8 mouse cellular contexts compared by ENCODE assay signal in genomic region chr3:88503505-88503863, GRCm38 (mm10). TPM values are rescaled to one million over a fixed set of nuclear protein-coding genes. Genes with fewer than 3 reads are reported as not detected.
DNase-seq lines count a peak whose midpoint lies in the region; ATAC-seq lines count a peak whose summit lies in the region.

No protein-coding gene starts in this region.

- no peaks in the 10 kb centered on the region for H3K36me3 ChIP-seq in neural tube, embryonic 11.5 days (ENCODE audit: control insufficient read depth, insufficient read depth, low read length)
- no peaks in the 10 kb centered on the region for H3K36me3 ChIP-seq in embryonic facial prominence, embryonic 11.5 days (replicated peaks; ENCODE audit: control insufficient read depth, insufficient read depth, low read depth, low read length)
- no peaks in the 10 kb centered on the region for H3K36me3 ChIP-seq in hindbrain, embryonic 12.5 days

- 17% methylated on average over 4 of the region's 4 CpGs for WGBS in neural tube, embryonic 11.5 days
- WGBS in embryonic facial prominence, embryonic 11.5 days = 12% methylated on average over 4 of the region's 4 CpGs
- WGBS in hindbrain, embryonic 12.5 days = 22% methylated on average over 4 of the region's 4 CpGs

- ATAC-seq in neural tube, embryonic 11.5 days (ENCODE audit: insufficient read depth, low FRiP score, low TSS enrichment) = 0 out of 2 replicates have a peak, but pooled peaks have one; percentile 32
- ATAC-seq in embryonic facial prominence, embryonic 11.5 days (replicated peaks; ENCODE audit: insufficient number of reproducible peaks, low FRiP score, low TSS enrichment, low read depth) = no peak
- ATAC-seq in hindbrain, embryonic 12.5 days (ENCODE audit: low FRiP score) = 0 out of 2 replicates have a peak, but pooled peaks have one; percentile 7

- DNase-seq in neural tube, embryonic 11.5 days (ENCODE audit: low spot score) = no peak
- no peak for DNase-seq in neural tube, embryonic 10.5 days (ENCODE audit: extremely low spot score, low spot score)
- no peak for DNase-seq in embryonic facial prominence, embryonic 11.5 days (ENCODE audit: low spot score)
- peak; percentile 64 for DNase-seq in lung, postnatal 36 days
- DNase-seq in adipocyte (ENCODE audit: low spot score) = no peak
- DNase-seq in frontal cortex, postnatal 36 days (ENCODE audit: low spot score in 2 of 2) = no peak
- DNase-seq in right cerebral cortex, postnatal 14 days = no peak

- no peak overlapping the region for H3K4me3 ChIP-seq in neural tube, embryonic 11.5 days (ENCODE audit: low read depth, low read length)
- peak overlapping the region; percentile 60 for H3K4me3 ChIP-seq in embryonic facial prominence, embryonic 11.5 days (ENCODE audit: low read depth, low read length)
- H3K4me3 ChIP-seq in hindbrain, embryonic 12.5 days = peak overlapping the region; percentile 65

- H3K27ac ChIP-seq in neural tube, embryonic 11.5 days (ENCODE audit: low read depth, low read length) = no peak overlapping the region
- peak overlapping the region; percentile 13; the same call in 1 of the 2 replicates for H3K27ac ChIP-seq in embryonic facial prominence, embryonic 11.5 days (replicated peaks; ENCODE audit: low read depth, low read length)
- peak overlapping the region; percentile 57; the same call in 1 of the 2 replicates for H3K27ac ChIP-seq in hindbrain, embryonic 12.5 days

- H3K9ac ChIP-seq in neural tube, embryonic 11.5 days (ENCODE audit: low read length) = no peak overlapping the region
- peak overlapping the region; percentile 56; the same call in 1 of the 2 replicates for H3K9ac ChIP-seq in embryonic facial prominence, embryonic 11.5 days (replicated peaks; ENCODE audit: low read length)
- H3K9ac ChIP-seq in hindbrain, embryonic 12.5 days = no peak overlapping the region; the same call in 1 of the 2 replicates

- no peak overlapping the region for H3K4me2 ChIP-seq in neural tube, embryonic 11.5 days (ENCODE audit: low read depth)
- peak overlapping the region; percentile 100 for H3K4me2 ChIP-seq in embryonic facial prominence, embryonic 11.5 days (ENCODE audit: low read depth, low read length)
- H3K4me2 ChIP-seq in hindbrain, embryonic 12.5 days (replicated peaks) = peak overlapping the region; percentile 99

- H3K9me3 ChIP-seq in neural tube, embryonic 11.5 days (ENCODE audit: control insufficient read depth, low read length) = no peaks in the 10 kb centered on the region
- no peaks in the 10 kb centered on the region for H3K9me3 ChIP-seq in embryonic facial prominence, embryonic 11.5 days (replicated peaks; ENCODE audit: control insufficient read depth, low read length)
- H3K9me3 ChIP-seq in hindbrain, embryonic 12.5 days (replicated peaks) = no peaks in the 10 kb centered on the region

- peaks cover 20% of the 10 kb centered on the region for H3K27me3 ChIP-seq in neural tube, embryonic 11.5 days (ENCODE audit: control insufficient read depth, insufficient read depth, low read length)
- 0 out of 2 replicates have a peak, but pooled peaks cover 3% of the 10 kb centered on the region for H3K27me3 ChIP-seq in embryonic facial prominence, embryonic 11.5 days (ENCODE audit: control insufficient read depth, insufficient read depth, low read length)
- H3K27me3 ChIP-seq in hindbrain, embryonic 12.5 days = peaks cover 36% of the 10 kb centered on the region

- H3K4me1 ChIP-seq in neural tube, embryonic 11.5 days (ENCODE audit: control insufficient read depth, insufficient read depth, low read length) = no peaks in the 10 kb centered on the region
- H3K4me1 ChIP-seq in embryonic facial prominence, embryonic 11.5 days (ENCODE audit: control insufficient read depth, insufficient read depth, low read length) = peaks cover 8% of the 10 kb centered on the region; the same call in 1 of the 2 replicates
- peaks cover 28% of the 10 kb centered on the region for H3K4me1 ChIP-seq in hindbrain, embryonic 12.5 days

RNA-seq across cellular contexts. Expression of gene Lmna, which starts 6.3 kb away (rescaled TPM):
- polyA plus RNA-seq in neural tube, embryonic 11.5 days (2014; fragmentation: Nextera tagmentation; extraction: Ambion mirVana) = 16.1 and 17.4 TPM in 2 replicates
- polyA plus RNA-seq in embryonic facial prominence, embryonic 11.5 days (2014; fragmentation: Nextera tagmentation; extraction: Ambion mirVana) = 28.7 and 30.5 TPM in 2 replicates
- polyA plus RNA-seq in hindbrain, embryonic 12.5 days (2016; fragmentation: Nextera tagmentation; extraction: Ambion mirVana) = 48.9 and 61.6 TPM in 2 replicates

RNA-seq across cellular contexts. Expression of gene Mex3a, which starts 28.7 kb away (rescaled TPM):
- polyA plus RNA-seq in neural tube, embryonic 11.5 days (2014; fragmentation: Nextera tagmentation; extraction: Ambion mirVana) = 42.0 and 43.6 TPM in 2 replicates
- polyA plus RNA-seq in embryonic facial prominence, embryonic 11.5 days (2014; fragmentation: Nextera tagmentation; extraction: Ambion mirVana) = 40.1 and 41.0 TPM in 2 replicates
- 44.2 and 44.5 TPM in 2 replicates for polyA plus RNA-seq in hindbrain, embryonic 12.5 days (2016; fragmentation: Nextera tagmentation; extraction: Ambion mirVana)

RNA-seq across cellular contexts. Expression of gene Sema4a, which starts 42.5 kb away (rescaled TPM):
- 5.8 and 6.1 TPM in 2 replicates for polyA plus RNA-seq in neural tube, embryonic 11.5 days (2014; fragmentation: Nextera tagmentation; extraction: Ambion mirVana)
- polyA plus RNA-seq in embryonic facial prominence, embryonic 11.5 days (2014; fragmentation: Nextera tagmentation; extraction: Ambion mirVana) = 5.3 and 6.5 TPM in 2 replicates
- polyA plus RNA-seq in hindbrain, embryonic 12.5 days (2016; fragmentation: Nextera tagmentation; extraction: Ambion mirVana) = 17.1 and 18.4 TPM in 2 replicates

RNA-seq across cellular contexts. Expression of gene Rab25, which starts 44.6 kb away (rescaled TPM):
- polyA plus RNA-seq in neural tube, embryonic 11.5 days (2014; fragmentation: Nextera tagmentation; extraction: Ambion mirVana) = 0.70 and 0.78 TPM in 2 replicates
- 3.7 and 4.0 TPM in 2 replicates for polyA plus RNA-seq in embryonic facial prominence, embryonic 11.5 days (2014; fragmentation: Nextera tagmentation; extraction: Ambion mirVana)
- 1.5 and 2.4 TPM in 2 replicates for polyA plus RNA-seq in hindbrain, embryonic 12.5 days (2016; fragmentation: Nextera tagmentation; extraction: Ambion mirVana)

RNA-seq across cellular contexts. Expression of gene Lamtor2, which starts 49.4 kb away (rescaled TPM):
- polyA plus RNA-seq in neural tube, embryonic 11.5 days (2014; fragmentation: Nextera tagmentation; extraction: Ambion mirVana) = 82.1 and 98.4 TPM in 2 replicates
- 77.4 and 82.0 TPM in 2 replicates for polyA plus RNA-seq in embryonic facial prominence, embryonic 11.5 days (2014; fragmentation: Nextera tagmentation; extraction: Ambion mirVana)
- 124 and 140 TPM in 2 replicates for polyA plus RNA-seq in hindbrain, embryonic 12.5 days (2016; fragmentation: Nextera tagmentation; extraction: Ambion mirVana)
